Mouse (Mus musculus): ENCODE results near the gene Engase. TPM values are rescaled to one million over a fixed set of nuclear protein-coding genes. Genes with fewer than 3 reads are reported as not detected.
A peak's percentile ranks its signal among the peaks of the same experiment; 100 is the strongest.

Engase gene
- total RNA-seq (2022), result 1 to 10 TPM; 4.3 to 6.8 (median 4.5) TPM

DNA sequence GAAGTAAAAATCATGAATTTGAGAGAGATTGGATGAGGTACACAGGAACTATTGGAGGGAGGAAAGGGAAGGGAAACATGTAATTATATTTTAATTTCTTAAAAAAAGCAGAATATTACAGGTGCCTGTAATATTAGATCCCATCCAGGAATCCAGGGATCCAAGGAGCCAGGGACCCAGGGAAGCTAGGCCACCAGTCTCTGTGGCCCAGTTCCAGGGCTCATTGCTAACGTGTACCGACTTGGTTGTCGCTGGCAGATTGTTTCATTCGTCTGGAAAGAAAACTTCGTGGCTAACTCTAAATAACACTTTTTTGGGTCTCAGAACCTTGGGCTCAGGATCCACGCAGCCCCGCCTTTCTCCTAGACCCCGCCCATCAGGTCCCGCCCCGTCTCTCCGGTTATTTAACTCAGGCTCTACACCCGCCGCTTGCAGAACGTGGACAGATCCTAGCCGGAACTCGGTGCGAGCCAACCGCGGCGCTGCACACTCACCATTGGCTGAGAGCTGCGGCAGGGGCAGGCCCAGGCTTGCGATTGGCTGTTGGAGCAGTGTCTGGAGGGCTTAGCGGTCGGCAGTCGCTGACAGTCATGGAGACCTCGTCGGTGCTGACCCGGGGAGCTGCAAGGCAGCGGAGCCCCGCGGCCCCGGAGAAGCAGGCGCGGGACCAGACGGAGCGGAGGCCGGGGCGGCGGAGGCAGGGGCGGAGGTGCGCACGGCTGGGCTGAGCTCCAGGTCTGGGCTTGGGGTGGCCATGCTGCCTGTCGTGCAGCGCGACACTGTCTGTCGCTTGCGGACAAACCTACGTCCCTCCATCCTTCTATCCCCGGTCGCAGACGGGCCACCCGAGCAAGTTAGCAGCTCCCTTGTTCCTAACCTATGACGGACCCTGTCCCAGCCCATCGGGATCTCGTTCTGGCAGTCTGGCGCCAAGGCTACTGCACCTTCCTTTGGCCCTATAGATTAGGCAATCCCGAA is at the start of gene Engase:
Gene Engase (plus strand): TSS at position 434 of the 978 bp plus-strand sequence.
- peak; percentile 95 to 96 for DNase-seq (ENCODE audit: low spot score in 2 of 2)

DNA sequence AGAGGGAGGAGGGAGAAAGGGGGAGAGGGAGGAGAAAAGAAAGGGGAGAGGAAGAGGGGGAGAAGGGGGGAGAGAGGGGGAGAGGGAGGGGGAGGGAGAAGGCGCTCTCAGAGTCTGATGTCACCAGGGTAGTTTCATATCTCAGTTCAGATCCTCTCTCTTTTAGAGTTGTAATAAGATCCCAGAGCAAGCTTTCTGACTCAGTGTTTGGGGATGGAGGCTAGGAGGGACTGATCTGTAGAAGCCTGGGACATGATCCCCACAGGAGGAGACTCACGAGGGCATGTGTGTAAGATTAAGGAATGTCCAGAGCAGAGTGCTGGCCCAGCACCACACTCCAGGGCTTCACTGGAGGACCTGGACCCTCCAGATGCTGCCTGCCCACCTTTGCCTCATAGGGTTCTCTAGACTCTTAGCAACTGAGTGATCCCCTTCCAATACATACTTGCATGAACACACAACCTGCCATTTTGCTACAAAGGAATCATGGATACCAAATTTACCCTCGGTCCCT is 49.3 kb upstream of the Engase start:
- DNase-seq (ENCODE audit: low spot score in 2 of 2), result no peak

DNA sequence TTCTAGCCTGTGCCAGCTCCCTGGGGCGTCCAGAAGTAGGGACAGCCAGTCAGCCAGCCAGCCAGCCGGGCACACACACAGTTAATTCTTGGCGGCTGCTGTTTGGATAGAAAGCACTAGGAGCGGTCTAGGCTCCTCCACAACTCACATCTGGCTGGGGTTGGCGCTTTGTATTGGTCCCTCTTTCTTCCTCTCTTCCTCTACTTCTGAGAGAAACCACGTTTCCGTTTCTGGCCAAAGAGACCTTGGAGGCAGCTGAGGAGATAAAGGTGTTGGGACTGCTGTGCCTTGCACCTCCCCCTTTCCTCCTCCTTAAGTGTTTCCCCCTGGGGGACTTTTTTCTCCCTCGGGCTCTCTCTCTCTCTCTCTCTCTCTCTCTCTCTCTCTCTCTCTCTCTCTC is 48.6 kb upstream of the Engase start, which contains the start of gene C1qtnf1:
Gene C1qtnf1 (plus strand): TSS at position 218 of the 400 bp plus-strand sequence.
- peak in 1 of 2 experiments; percentile 40 for DNase-seq (ENCODE audit: low spot score in 2 of 2)

DNA sequence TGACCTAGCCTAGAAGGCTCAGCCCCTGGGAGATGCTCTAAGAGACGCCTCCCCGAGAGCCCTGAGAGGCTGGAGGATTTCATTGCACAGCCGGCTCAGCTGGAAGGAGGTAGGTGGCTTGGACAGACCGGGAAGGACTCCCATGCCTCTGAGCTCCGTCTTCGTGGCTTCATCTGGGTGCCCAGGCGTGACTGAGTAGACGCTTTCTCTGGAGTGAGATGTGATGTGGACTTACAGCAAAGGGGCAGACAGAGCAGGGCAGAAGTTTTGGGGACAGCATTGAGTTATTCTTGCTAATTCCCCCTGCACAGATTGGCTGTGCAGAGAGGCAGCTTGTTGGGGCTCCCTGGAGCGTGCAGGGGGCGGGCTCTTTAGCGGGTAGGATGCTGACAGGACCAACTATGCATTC is 48.2 kb upstream of the Engase start:
- DNase-seq (ENCODE audit: low spot score in 2 of 2), result peak in 1 of 2 experiments; percentile 36

DNA sequence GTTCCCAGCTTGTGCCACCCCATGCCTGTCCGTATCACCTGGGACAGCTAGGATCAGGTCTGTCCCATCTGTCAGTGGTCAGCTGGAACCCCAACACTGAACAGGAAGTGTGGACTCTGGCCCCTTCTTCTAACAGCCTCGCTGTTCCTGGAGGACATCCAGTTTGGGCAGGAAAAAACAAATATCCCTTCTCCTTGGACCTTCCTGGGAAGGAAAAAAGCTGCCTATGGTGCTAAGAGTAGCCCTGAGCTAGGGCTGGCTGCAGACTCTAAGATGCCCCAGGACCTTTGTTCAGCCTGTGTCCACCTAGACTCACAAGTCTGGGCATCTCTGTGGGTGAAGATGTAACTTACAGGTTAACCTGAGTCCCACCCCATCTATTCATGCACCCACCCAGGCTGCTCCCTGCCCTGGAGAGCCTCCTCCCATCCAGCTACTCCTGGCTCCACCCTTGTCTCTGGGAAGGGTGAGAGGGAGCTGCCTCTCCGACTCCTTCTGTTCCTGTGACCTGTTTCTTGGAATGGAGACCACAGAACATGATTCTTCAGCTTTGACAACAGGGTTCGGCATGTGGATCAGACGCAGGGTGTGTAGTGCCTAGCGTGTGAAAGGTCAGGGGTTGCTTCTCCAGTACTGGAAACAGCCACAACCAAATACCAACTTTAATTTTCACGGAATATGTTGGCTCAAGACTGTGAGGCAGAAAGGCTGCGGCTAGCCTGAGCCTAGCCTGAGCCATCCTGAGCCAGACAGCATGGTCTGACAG is 47.5 kb upstream of the Engase start:
- no peak for DNase-seq (ENCODE audit: low spot score in 2 of 2)

DNA sequence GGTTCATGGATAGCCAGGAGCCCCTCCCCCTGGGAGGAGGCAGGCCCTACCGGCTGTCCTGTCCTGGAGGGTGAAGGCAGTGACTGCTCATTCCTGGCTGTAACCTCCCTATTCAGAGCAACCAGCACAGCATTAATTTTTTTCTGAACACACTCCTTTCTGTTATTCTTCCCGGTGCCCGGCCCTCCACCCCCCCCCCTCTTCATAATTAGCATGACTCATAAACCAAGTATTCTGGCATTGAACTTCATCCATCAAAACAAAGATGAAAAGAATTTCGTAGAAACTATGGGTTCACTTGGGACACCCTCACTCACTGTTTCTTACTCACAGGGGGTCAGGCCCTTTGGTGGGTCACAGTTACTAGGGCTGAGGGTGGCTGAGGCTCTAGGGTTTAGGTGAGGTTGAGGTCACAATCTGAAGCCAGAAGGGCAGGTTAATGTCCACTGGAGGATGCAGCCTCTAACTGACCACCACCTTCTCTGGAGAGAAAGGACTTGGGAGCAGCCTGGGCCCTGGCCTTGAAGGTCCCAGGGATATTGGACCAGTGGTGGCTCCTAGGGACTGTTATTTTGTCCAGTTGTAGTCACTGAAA is 46.2 kb upstream of the Engase start:
- no peak for DNase-seq (ENCODE audit: low spot score in 2 of 2)

DNA sequence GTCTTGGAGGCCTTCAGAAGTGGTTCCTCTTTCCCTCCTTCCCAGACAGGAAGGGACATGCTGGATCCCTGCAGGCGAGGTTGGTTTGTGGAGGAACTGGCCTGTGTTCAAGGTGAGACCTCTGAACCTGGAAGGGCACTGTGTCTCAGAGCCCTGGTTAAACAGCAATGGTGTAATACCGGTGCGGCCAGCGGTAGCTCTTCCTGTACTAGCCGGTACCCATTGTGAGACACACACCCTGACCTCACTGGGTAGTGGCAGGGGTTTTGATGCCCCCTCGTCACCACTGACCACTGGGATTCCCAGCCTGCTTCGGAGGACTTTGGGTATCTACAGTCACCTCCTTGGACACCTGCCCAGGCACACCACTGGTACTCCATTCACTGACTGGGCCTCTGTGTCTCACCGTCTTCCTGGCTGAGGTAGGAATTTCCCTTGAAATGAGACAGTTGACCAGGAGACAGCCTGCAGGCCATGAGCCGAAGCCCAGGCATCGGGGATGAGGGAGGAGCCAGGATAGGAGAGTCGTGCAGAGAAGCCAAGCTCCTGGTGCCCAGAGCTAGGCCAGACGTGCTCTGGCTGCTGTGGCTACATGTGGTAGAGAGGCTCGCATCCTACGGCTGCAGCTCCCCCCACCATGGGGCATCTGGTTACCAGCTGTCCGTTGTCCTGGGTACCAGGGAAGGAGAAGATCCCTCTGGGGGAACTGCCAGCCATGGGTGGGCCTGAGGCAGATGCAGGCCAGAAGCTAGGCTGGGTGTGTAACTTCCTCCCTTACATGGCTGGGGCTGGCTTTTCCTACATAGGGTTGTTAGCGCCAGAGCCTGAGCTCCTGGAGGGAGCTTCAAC is 45.3 kb upstream of the Engase start:
- no peak for DNase-seq (ENCODE audit: low spot score in 2 of 2)

DNA sequence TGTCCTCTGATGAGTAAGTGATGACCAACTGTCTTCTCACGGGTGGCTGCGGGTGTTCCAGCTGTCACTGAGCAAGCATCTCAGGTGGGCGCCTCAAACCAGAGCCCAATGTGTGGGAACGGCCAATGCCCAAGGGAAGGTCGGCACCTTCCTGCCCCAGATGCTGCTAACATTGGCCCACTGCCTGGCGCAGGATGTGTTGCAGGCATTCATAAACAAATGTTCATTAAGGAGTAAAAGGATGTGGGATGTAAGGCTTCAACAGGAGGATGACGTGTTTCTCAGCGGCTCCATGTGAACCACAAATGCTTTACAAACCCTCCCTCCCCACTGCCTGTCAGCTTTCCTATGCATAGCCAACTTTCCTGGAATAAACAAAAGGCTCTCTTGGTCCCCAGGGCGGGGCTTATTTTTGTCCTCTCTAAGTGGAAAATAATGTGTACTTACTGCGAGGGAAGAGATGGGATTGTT is 43.2 kb upstream of the Engase start:
- no peak for DNase-seq (ENCODE audit: low spot score in 2 of 2)

DNA sequence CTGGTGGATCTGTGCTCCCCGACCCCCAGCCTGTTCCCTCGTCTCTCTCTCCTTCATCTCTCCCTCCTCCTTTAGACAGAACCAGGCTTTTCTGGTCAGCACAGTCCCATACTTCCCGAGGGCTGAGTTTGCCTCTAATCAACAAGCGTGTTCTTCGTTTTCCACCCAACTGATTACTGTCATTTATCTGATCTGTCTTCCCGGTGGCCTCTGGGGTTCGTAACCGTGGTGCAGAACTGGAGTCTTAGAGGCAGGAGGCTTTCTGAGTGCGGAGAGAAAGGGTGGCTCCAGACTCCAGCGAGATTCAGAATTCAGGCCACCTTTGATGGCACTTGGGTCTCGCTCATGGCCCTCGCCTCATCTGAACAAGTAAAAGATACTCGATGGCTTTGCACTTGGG is 42.5 kb upstream of the Engase start:
- DNase-seq (ENCODE audit: low spot score in 2 of 2), result no peak

DNA sequence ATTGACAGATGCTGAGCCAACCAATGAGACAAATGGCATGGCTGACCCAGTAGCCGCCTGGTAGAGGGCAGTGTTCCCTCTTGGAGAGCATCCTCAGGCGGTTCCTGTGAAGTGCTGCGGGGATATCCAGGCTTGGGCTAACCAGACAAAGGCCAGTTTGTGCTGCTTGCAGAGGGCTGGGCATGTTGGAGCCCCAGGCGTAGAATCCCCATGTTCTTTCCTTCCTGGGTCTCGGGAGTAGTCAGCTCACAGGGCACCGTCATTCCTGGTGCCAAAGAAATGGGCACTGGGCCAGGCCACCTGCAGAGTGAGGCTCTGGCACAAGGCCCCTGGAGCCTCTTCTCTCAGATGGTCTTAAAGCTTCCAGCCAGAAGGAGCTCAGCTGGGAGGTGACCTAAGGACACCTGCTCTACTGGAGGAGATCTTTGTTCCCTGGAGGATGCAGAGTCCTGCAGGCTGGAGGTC is 40.1 kb upstream of the Engase start:
- DNase-seq (ENCODE audit: low spot score in 2 of 2), result no peak

DNA sequence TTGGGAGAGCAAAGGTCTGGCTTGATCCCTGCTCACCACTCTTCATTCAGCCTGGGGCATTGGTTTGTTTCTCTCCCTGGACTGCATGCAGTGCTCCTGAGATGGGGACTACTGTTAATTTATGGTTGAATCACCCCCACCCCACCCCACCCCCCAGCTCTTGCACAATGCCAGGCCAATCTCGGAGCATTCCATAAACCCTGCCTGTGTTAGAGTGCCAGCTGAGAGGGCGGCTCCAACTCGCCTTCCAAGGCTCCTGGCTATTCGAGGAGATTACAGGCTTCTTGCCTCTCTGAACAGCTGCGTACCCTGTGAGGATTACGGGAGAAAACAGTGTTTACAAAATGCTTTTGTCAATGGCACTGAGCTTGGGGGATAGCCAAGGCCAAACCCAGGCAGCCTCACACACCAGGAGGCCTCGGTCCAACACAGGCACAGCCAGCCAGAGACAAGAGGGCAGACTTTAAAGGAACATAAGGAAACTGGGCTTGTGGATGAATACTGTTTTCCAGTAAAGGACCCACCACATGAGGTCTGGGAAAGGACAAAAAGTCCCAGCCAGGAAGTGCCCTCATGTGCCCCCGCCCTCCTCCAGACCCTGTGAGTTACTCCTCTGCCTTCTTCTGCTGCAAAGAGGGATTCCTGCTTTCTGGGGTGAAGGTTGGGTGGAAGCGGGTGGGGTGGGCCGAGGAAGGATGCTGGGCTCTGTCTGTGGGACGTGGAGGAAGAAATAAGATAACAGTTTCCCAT is 37.8 kb upstream of the Engase start:
- no peak for DNase-seq (ENCODE audit: low spot score in 2 of 2)

DNA sequence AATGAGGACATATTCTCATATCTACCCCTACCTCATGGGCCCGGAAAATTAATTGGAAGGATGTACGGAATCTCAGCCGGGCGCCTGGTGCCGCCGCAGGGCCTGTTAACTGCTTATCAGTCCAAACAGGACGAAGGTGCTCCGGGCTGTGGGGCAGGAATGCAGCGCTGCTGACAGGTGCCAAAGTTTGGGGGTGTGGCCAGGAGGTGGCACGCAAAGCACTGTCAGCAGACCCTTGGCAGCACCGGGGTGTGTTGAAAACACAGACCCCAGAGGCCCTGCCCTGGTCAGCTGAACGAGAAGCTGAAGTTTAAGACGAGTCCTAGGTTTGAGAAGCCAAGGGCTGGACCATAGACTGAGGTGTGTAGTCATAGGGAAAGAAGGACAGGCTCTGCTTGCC is 33.9 kb upstream of the Engase start:
- no peak for DNase-seq (ENCODE audit: low spot score in 2 of 2)

DNA sequence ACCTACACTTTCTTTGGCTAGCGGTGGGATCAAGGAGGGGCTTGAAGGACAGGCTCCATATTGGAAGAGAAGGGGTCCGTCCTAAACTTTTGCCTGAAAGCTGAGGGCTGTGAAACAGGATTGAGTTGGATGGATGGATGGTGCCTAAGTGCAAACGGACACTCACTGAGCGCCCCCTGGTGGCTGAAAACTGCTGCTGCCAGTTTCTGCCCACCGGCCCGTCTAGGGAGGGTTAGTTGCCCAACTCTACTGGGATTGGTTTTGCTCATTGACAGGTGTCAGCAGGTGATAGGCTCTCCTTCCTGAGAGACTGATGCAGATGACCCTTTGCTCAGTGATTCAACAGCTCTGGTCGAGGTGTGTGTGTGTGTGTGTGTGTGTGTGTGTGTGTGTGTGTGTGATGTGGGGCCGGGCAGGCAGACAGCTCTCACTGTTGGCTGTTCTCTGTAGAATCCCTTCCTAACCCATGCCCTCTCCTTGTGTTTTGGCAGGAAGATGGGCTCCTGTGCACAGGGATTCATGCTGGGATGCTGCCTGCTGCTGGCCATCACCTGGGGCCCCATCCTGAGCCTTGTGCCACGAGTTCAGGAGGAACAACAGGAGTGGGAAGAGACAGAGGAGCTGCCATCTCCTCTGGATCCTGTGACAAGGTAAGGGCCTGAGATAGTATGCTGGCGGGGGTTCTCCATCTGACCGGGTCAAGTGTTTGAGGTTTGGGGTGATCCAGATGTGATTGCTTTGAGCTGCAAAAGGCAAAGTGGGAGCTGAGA is 33.2 kb upstream of the Engase start:
- peak in 1 of 2 experiments; percentile 38 for DNase-seq (ENCODE audit: low spot score in 2 of 2)

DNA sequence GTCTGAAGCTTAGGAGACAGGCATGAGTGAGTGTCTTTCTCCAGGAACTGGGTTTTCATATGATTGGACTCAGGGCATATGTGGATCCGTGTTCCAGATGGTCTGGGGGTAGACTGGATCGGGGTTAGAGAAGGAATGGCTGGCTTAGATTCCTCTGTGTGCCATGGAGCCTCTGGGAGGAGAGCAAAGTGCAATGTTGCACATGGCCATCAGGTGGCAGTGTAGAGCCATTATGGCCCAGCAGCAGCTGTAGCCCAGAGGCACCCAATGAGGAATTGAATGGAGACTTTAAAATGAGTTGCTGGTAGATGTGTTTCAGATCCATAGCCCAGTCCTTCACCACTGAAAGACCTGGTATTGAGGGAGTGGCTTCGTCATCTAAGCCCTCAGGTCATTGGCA is 30.8 kb upstream of the Engase start:
- DNase-seq (ENCODE audit: low spot score in 2 of 2), result peak in 1 of 2 experiments; percentile 42

DNA sequence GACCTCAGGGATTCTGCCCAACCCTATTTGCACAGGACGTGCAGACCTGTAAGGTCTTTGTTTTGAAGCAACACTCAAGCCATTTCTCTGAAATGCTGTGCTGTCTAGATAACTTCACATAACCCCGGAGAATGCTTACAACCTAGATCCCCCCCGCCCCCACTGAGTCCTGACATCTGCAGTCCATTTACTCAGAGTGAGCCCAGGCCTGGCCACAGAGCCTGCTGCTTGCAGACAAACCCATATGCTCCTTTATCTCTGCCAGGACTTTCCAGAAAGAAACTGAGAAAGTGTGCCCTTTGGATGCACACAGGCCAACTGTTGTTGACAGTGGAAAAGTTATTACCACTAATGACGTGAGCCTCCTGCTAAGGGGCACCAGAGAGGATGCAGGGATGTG is 29.3 kb upstream of the Engase start:
- no peak for DNase-seq (ENCODE audit: low spot score in 2 of 2)

DNA sequence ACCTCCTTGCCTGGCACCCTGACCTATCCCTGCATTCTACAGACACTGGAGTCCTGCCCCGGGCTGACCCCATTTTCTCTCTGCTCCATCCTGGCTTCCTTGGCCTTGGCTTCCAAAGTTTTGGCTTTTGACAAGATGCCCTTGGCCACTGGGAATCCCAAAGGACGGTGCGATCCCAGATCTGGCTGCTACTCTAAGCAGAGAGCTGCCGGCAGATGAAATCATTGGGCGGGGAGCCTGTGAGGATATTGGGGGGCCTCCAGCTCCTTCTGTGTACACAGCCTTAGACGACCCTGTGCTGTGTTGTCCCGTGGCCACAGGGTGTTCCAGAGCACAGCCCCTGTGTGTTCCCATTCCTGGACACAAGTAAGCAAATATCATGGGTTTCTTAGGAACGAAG is 28.2 kb upstream of the Engase start:
- DNase-seq (ENCODE audit: low spot score in 2 of 2), result peak; percentile 72 to 82

DNA sequence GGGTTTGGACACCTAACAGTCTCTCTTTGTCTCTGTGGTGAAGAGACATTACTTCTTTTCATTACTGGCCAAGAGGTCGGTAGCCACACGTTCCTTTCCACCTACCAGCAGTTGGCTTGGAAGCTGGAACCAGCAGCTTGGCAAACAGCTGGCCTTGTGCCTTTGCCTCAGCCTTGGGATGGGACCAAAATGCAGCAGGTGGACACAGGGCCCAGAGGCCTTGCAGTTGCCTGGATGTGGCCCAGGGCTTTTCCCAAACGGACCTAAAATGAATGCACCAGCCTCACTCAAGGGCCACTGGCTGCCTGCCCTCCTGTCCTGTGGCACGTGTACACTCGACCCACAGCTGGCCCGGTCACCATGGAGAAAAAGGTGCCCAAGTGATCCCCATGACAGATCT is 25.4 kb upstream of the Engase start:
- no peak for DNase-seq (ENCODE audit: low spot score in 2 of 2)

DNA sequence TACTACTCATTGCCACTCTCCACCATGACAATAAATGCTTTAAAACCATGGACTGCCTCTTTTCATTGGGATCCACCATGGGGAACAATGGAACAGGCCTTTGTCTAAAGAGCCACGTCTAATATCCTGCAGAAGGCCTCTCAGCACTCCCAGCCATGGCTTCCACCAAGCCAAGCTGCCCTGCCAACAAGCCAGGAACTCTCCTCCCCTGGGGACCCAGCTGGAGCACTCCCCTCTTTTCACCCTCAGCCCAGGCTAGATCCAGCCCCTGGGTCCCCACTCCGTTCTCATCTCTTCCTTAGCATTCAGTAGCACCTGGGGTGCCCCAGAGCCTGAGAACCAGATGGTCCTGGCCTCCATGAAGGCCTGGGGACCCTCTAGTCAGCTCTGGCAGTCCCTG is 23.7 kb upstream of the Engase start:
- DNase-seq (ENCODE audit: low spot score in 2 of 2), result no peak

Data from gastrocnemius, adult 8-10 months (tissue).